Mouse (Mus musculus): ENCODE measurements around the gene Cnih3. TPM values are rescaled to one million over a fixed set of nuclear protein-coding genes. Genes with fewer than 3 reads are reported as not detected.

The Cnih3 gene
- polyA plus RNA-seq (2015; fragmentation: Illumina TruSeq; extraction: RNeasy Lipid Tissue Mini Kit (QIAGEN cat#74804); ENCODE audit: insufficient read depth, low read depth, low replicate concordance) = not detected

DNA sequence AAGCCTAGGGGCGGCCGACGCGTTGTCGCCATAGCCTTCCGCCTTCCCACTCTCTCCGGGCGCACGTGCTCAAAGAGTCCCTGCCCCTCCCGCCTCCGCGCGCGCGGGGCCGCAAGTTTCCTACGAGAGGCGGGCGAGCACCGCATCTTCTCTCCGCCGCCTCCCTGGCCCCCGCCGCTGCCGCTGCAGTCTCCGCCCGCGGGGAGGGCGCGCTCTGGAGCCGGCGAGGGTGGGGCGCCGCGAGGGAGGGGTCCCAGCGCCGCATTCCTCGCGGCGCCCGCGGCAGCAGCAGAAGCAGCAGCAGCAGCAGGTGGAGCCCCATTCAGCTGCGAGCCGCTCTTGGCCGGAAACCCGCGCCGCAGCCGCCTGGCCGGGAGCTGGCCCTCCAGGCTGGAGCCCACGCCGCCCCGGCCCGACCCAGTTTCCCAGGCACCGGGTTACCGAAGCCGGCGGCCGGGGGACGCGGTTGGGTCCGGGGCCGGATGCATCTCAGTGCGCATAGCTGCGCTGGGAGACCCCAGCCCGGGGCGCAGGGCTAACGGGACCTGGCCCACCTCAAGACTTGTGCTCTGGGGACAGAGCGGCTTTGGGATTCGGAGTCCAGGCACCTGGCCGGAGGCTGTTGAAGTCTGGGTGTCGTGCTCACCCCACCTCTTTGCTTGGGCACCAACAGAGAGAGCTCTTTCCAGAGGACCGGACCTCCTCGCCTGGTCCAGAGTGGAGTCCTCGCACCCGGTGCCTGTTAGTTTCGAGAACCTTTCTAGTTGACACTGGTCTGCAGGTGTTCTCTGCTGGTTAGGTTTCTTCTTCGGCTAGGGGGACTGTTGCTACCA is at the start of gene Cnih3:
TSS of gene Cnih3 (plus strand) at position 262 of the 833 bp plus-strand sequence.

Other genes with a start within 250 kb of the Cnih3 start
- gene Nvl, start 208.4 kb upstream of the Cnih3 start, polyA plus RNA-seq (2015; fragmentation: Illumina TruSeq; extraction: RNeasy Lipid Tissue Mini Kit (QIAGEN cat#74804); ENCODE audit: insufficient read depth, low read depth, low replicate concordance) = 3.6 TPM
- 6.5 TPM for gene Cnih4, start 207.9 kb upstream of the Cnih3 start, polyA plus RNA-seq (2015; fragmentation: Illumina TruSeq; extraction: RNeasy Lipid Tissue Mini Kit (QIAGEN cat#74804); ENCODE audit: insufficient read depth, low read depth, low replicate concordance)
- gene Wdr26, start 140.6 kb upstream of the Cnih3 start, polyA plus RNA-seq (2015; fragmentation: Illumina TruSeq; extraction: RNeasy Lipid Tissue Mini Kit (QIAGEN cat#74804); ENCODE audit: insufficient read depth, low read depth, low replicate concordance) = 12.3 TPM
- not detected for gene Ccdc121, start 158.8 kb downstream of the Cnih3 start, polyA plus RNA-seq (2015; fragmentation: Illumina TruSeq; extraction: RNeasy Lipid Tissue Mini Kit (QIAGEN cat#74804); ENCODE audit: insufficient read depth, low read depth, low replicate concordance)
- gene Dnah14, start 223.9 kb downstream of the Cnih3 start, polyA plus RNA-seq (2015; fragmentation: Illumina TruSeq; extraction: RNeasy Lipid Tissue Mini Kit (QIAGEN cat#74804); ENCODE audit: insufficient read depth, low read depth, low replicate concordance) = not detected

Data from pancreas, adult 10 weeks (tissue).